Mouse (Mus musculus): ENCODE results near the gene Myf5. TPM values are rescaled to one million over a fixed set of nuclear protein-coding genes. Genes with fewer than 3 reads are reported as not detected.

The Myf5 gene
- 0.12 and 0.19 TPM in 2 replicates for polyA plus RNA-seq (2015; fragmentation: Nextera tagmentation; extraction: Ambion mirVana)

DNA sequence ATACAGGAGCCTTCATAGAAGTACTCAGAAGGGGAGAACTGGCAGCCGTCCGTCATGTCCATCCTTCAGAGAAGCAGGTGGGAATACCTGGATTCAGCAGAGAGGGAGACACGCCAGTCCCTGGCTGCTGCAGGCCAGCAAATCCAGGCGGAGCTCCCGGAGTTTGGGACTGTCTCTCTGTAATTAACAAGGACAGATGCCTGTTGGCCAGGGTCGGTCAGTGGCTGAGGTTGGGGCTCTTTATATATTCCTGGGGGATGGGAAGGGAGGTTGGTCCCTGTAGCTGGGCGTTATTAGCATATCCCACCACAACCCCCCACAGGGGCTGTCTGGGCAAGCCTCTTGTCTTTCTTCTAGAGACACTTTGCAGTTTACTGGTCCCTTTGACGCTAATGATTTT, at the start of gene Myf5:
Gene Myf5 (minus strand): TSS at position 265 of the 400 bp plus-strand sequence.
- Histone ChIP-seq H3K36me3 (ENCODE audit: insufficient read depth, low read length) (no peaks in the 10 kb centered on the region), H3K27ac (ENCODE audit: low read length) (no peak within 1 kb of the TSS), H3K9me3 (ENCODE audit: low read length) (no peaks in the 10 kb centered on the region), H3K27me3 (ENCODE audit: insufficient read depth, low read length) (peaks cover 21% of the 10 kb centered on the region), H3K4me3 (ENCODE audit: low read length) (no peak within 1 kb of the TSS), H3K4me2 (replicated peaks; ENCODE audit: low read depth, low read length) (no peak within 1 kb of the TSS), H3K4me1 (ENCODE audit: insufficient read depth, low read length) (0 out of 2 replicates have a peak, but pooled peaks cover 3% of the 10 kb centered on the region), H3K9ac (replicated peaks; ENCODE audit: low read length) (no peak within 1 kb of the TSS)
- 0 out of 2 replicates have a peak, but pooled peaks have one; percentile 35 for ATAC-seq (ENCODE audit: low FRiP score, low TSS enrichment)
- WGBS, result 41% methylated on average over 8 of the region's 8 CpGs

DNA sequence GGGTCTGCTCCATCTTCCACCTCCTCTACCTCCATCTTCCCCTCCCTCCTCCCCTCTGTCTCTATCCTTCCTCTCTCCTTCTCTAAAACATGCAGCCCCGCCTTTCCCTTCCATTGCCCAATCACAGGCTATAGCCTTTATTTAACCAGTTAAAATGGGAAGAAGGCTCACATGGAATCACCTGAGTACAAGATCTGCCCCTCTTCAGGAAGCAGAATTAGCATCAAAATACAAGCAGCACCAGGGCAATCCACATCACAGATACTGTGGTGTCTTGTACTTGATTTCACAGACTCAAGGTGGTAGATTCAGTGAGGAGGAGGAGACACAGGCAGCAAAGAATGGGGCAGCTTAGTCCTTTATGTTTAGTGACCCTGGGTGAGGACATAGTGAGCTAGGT, 42.8 kb upstream of the Myf5 start:
- 81% methylated on average over 1 of the region's 1 CpGs for WGBS
- Histone ChIP-seq H3K9me3 (ENCODE audit: low read length) (no peaks in the 10 kb centered on the region), H3K4me1 (ENCODE audit: insufficient read depth, low read length) (no peaks in the 10 kb centered on the region), H3K4me3 (ENCODE audit: low read length) (no peak overlapping the region), H3K9ac (replicated peaks; ENCODE audit: low read length) (no peak overlapping the region), H3K27ac (ENCODE audit: low read length) (no peak overlapping the region), H3K36me3 (ENCODE audit: insufficient read depth, low read length) (no peaks in the 10 kb centered on the region), H3K4me2 (replicated peaks; ENCODE audit: low read depth, low read length) (no peak overlapping the region), H3K27me3 (ENCODE audit: insufficient read depth, low read length) (no peaks in the 10 kb centered on the region)
- no peak for ATAC-seq (ENCODE audit: low FRiP score, low TSS enrichment)

GRCm38 (mm10) chr10:107519216-107519615, 33.3 kb upstream of the Myf5 start:
- Histone ChIP-seq H3K9ac (replicated peaks; ENCODE audit: low read length) (no peak overlapping the region), H3K27me3 (ENCODE audit: insufficient read depth, low read length) (no peaks in the 10 kb centered on the region), H3K4me1 (ENCODE audit: insufficient read depth, low read length) (no peaks in the 10 kb centered on the region), H3K4me3 (ENCODE audit: low read length) (no peak overlapping the region), H3K27ac (ENCODE audit: low read length) (no peak overlapping the region), H3K4me2 (replicated peaks; ENCODE audit: low read depth, low read length) (no peak overlapping the region), H3K9me3 (ENCODE audit: low read length) (no peaks in the 10 kb centered on the region), H3K36me3 (ENCODE audit: insufficient read depth, low read length) (no peaks in the 10 kb centered on the region)
- WGBS, result 63% methylated on average over 5 of the region's 5 CpGs
- ATAC-seq (ENCODE audit: low FRiP score, low TSS enrichment), result no peak

GRCm38 (mm10) chr10:107516641-107517040, 30.7 kb upstream of the Myf5 start:
- no peaks in the 10 kb centered on the region for H3K4me1 ChIP-seq (ENCODE audit: insufficient read depth, low read length)
- no peaks in the 10 kb centered on the region for H3K27me3 ChIP-seq (ENCODE audit: insufficient read depth, low read length)
- no peak overlapping the region for H3K9ac ChIP-seq (replicated peaks; ENCODE audit: low read length)
- H3K4me2 ChIP-seq (replicated peaks; ENCODE audit: low read depth, low read length), result no peak overlapping the region
- peak; percentile 75 for ATAC-seq (ENCODE audit: low FRiP score, low TSS enrichment)
- no peak overlapping the region for H3K4me3 ChIP-seq (ENCODE audit: low read length)
- H3K9me3 ChIP-seq (ENCODE audit: low read length), result no peaks in the 10 kb centered on the region
- no peaks in the 10 kb centered on the region for H3K36me3 ChIP-seq (ENCODE audit: insufficient read depth, low read length)
- 49% methylated on average over 7 of the region's 7 CpGs for WGBS
- no peak overlapping the region for H3K27ac ChIP-seq (ENCODE audit: low read length)

DNA sequence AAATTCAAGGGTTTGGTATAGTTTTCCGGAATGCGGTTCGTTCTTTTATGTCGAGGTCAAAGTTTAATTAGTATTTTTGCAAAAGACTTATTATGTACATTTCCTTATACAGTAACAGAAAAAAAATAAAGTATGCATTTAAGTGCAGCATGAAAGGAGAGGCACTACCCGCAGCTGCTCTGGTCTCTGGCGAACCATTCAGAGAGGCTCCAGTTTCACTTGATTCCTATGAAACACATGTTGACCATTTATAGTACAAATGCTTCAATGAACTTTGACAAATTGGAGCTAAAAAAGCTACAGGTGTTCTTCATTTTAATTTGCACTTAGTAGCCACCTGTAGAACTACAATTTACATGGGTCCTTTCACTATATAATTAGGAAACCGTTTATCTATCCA, 28.8 kb upstream of the Myf5 start:
- Histone ChIP-seq H3K9ac (replicated peaks; ENCODE audit: low read length) (no peak overlapping the region), H3K27ac (ENCODE audit: low read length) (no peak overlapping the region), H3K9me3 (ENCODE audit: low read length) (no peaks in the 10 kb centered on the region), H3K4me2 (replicated peaks; ENCODE audit: low read depth, low read length) (no peak overlapping the region), H3K36me3 (ENCODE audit: insufficient read depth, low read length) (no peaks in the 10 kb centered on the region), H3K4me3 (ENCODE audit: low read length) (no peak overlapping the region), H3K4me1 (ENCODE audit: insufficient read depth, low read length) (no peaks in the 10 kb centered on the region), H3K27me3 (ENCODE audit: insufficient read depth, low read length) (no peaks in the 10 kb centered on the region)
- 68% methylated on average over 7 of the region's 7 CpGs for WGBS
- ATAC-seq (ENCODE audit: low FRiP score, low TSS enrichment), result no peak

DNA sequence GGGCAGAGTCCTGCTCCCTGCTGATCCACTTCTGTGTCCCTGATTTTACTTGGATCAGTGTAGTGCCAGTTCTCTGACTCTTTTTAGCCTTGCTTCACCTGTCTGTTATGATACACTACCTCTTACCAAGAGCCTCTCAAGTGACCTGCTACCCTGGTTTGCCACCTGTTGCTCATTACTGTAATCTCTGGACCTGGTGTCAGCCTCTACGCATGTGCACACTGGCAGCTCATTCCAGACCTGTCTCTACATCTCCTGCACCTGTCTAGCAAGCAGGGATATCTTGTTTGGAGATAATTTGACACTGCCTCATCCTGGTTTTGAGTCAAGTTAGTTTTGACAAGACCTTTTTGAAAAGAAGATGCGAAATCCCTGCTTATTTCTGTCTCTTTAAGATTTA, 20.5 kb upstream of the Myf5 start:
- H3K36me3 ChIP-seq (ENCODE audit: insufficient read depth, low read length), result no peaks in the 10 kb centered on the region
- H3K27ac ChIP-seq (ENCODE audit: low read length), result no peak overlapping the region
- no peaks in the 10 kb centered on the region for H3K4me1 ChIP-seq (ENCODE audit: insufficient read depth, low read length)
- H3K4me3 ChIP-seq (ENCODE audit: low read length), result no peak overlapping the region
- no peak for ATAC-seq (ENCODE audit: low FRiP score, low TSS enrichment)
- H3K9ac ChIP-seq (replicated peaks; ENCODE audit: low read length), result no peak overlapping the region
- no peak overlapping the region for H3K4me2 ChIP-seq (replicated peaks; ENCODE audit: low read depth, low read length)
- 77% methylated on average over 2 of the region's 2 CpGs for WGBS
- no peaks in the 10 kb centered on the region for H3K9me3 ChIP-seq (ENCODE audit: low read length)
- no peaks in the 10 kb centered on the region for H3K27me3 ChIP-seq (ENCODE audit: insufficient read depth, low read length)

GRCm38 (mm10) chr10:107503430-107503829, 17.5 kb upstream of the Myf5 start:
- Histone ChIP-seq H3K36me3 (ENCODE audit: insufficient read depth, low read length) (no peaks in the 10 kb centered on the region), H3K9me3 (ENCODE audit: low read length) (no peaks in the 10 kb centered on the region), H3K4me1 (ENCODE audit: insufficient read depth, low read length) (no peaks in the 10 kb centered on the region), H3K27me3 (ENCODE audit: insufficient read depth, low read length) (no peaks in the 10 kb centered on the region), H3K4me2 (replicated peaks; ENCODE audit: low read depth, low read length) (no peak overlapping the region), H3K4me3 (ENCODE audit: low read length) (no peak overlapping the region), H3K9ac (replicated peaks; ENCODE audit: low read length) (no peak overlapping the region), H3K27ac (ENCODE audit: low read length) (no peak overlapping the region)
- WGBS, result 64% methylated on average over 4 of the region's 4 CpGs
- no peak for ATAC-seq (ENCODE audit: low FRiP score, low TSS enrichment)

DNA sequence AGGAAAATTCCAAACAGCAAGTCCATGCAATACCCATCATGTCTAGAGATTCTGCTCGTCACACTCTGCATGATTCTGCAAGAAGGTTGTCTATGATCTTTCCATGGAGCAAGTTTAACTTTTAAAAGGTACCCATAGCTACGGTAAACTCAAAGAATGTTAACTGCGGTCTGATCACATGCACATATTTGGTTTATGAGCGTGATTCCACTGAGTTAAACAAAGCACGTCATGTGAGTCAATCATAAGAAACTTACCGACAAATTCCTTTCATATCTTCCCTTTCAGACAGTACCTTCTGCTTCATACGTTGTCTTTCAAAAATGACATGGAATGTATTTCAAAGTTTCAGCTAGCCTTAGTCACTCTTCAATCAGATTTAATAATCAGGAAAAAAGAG, 16.3 kb upstream of the Myf5 start:
- H3K9ac ChIP-seq (replicated peaks; ENCODE audit: low read length), result no peak overlapping the region
- H3K4me1 ChIP-seq (ENCODE audit: insufficient read depth, low read length), result no peaks in the 10 kb centered on the region
- no peak overlapping the region for H3K4me2 ChIP-seq (replicated peaks; ENCODE audit: low read depth, low read length)
- no peaks in the 10 kb centered on the region for H3K9me3 ChIP-seq (ENCODE audit: low read length)
- H3K27me3 ChIP-seq (ENCODE audit: insufficient read depth, low read length), result no peaks in the 10 kb centered on the region
- WGBS, result 91% methylated on average over 7 of the region's 7 CpGs
- H3K27ac ChIP-seq (ENCODE audit: low read length), result no peak overlapping the region
- H3K4me3 ChIP-seq (ENCODE audit: low read length), result no peak overlapping the region
- ATAC-seq (ENCODE audit: low FRiP score, low TSS enrichment), result no peak
- H3K36me3 ChIP-seq (ENCODE audit: insufficient read depth, low read length), result no peaks in the 10 kb centered on the region

GRCm38 (mm10) chr10:107499656-107500055, 13.7 kb upstream of the Myf5 start:
- H3K27me3 ChIP-seq (ENCODE audit: insufficient read depth, low read length), result peaks cover 5% of the 10 kb centered on the region
- no peak overlapping the region for H3K27ac ChIP-seq (ENCODE audit: low read length)
- no peaks in the 10 kb centered on the region for H3K9me3 ChIP-seq (ENCODE audit: low read length)
- no peaks in the 10 kb centered on the region for H3K4me1 ChIP-seq (ENCODE audit: insufficient read depth, low read length)
- WGBS, result 84% methylated on average over 7 of the region's 7 CpGs
- H3K4me3 ChIP-seq (ENCODE audit: low read length), result no peak overlapping the region
- H3K36me3 ChIP-seq (ENCODE audit: insufficient read depth, low read length), result no peaks in the 10 kb centered on the region
- no peak overlapping the region for H3K4me2 ChIP-seq (replicated peaks; ENCODE audit: low read depth, low read length)
- H3K9ac ChIP-seq (replicated peaks; ENCODE audit: low read length), result no peak overlapping the region
- ATAC-seq (ENCODE audit: low FRiP score, low TSS enrichment), result no peak

- no peak overlapping the region for H3K27ac ChIP-seq (ENCODE audit: low read length)
- no peak overlapping the region for H3K9ac ChIP-seq (replicated peaks; ENCODE audit: low read length)
- H3K27me3 ChIP-seq (ENCODE audit: insufficient read depth, low read length), result peaks cover 13% of the 10 kb centered on the region
- H3K4me1 ChIP-seq (ENCODE audit: insufficient read depth, low read length), result peaks cover 8% of the 10 kb centered on the region; the same call in 1 of the 2 replicates
- H3K9me3 ChIP-seq (ENCODE audit: low read length), result no peaks in the 10 kb centered on the region
- ATAC-seq (ENCODE audit: low FRiP score, low TSS enrichment), result no peak
- H3K4me2 ChIP-seq (replicated peaks; ENCODE audit: low read depth, low read length), result no peak overlapping the region
- H3K36me3 ChIP-seq (ENCODE audit: insufficient read depth, low read length), result no peaks in the 10 kb centered on the region
- 89% methylated on average over 1 of the region's 1 CpGs for WGBS
- H3K4me3 ChIP-seq (ENCODE audit: low read length), result no peak overlapping the region
Observed at GRCm38 (mm10) chr10:107496402-107496801, 10.5 kb upstream of the Myf5 start.

Data from kidney, embryonic 16.5 days (tissue).